Mouse (Mus musculus) liver, embryonic 16.5 days (tissue): Measurements from ENCODE around the gene Prpf40a. TPM values are rescaled to one million over a fixed set of nuclear protein-coding genes. Genes with fewer than 3 reads are reported as not detected.

Experiments used
- ATAC-seq: fragments of 200-750 bp; cut with Nextera tagmentation; 2 replicates; pipeline ENCODE4 v1.8.0; 2017; ENCODE audit warnings: low read depth, mild to moderate bottlenecking, moderate number of reproducible peaks, moderate library complexity
- H3K27ac ChIP-seq: fragments of 300-500 bp; sonication (generic); 2 replicates; pipeline ENCODE4 v1.5.1; 2014; ENCODE audit warnings: mild to moderate bottlenecking, low read length
- H3K27me3 ChIP-seq: fragments of 300-500 bp; sonication (generic); 2 replicates; pipeline ENCODE4 v1.6.1; 2014; ENCODE audit warnings: low read depth, low read length, mixed read lengths; ENCODE audit not compliant: control insufficient read depth, insufficient read depth
- H3K36me3 ChIP-seq: fragments of 300-500 bp; sonication (generic); 2 replicates; pipeline ENCODE4 v1.6.1; 2014; ENCODE audit warnings: mild to moderate bottlenecking; ENCODE audit not compliant: control insufficient read depth, insufficient read depth
- H3K4me1 ChIP-seq: fragments of 300-500 bp; sonication (generic); 2 replicates; pipeline ENCODE4 v1.6.1; 2014; ENCODE audit warnings: low read depth, low read length, mixed read lengths; ENCODE audit not compliant: control insufficient read depth
- H3K4me2 ChIP-seq: fragments of 300-500 bp; sonication (generic); 2 replicates; pipeline ENCODE4 v1.6.1; 2014; ENCODE audit warnings: low read depth, low read length, mixed read lengths
- H3K4me3 ChIP-seq: fragments of 300-500 bp; sonication (generic); 2 replicates; pipeline ENCODE4 v1.5.1; 2014; ENCODE audit warnings: low read depth, mild to moderate bottlenecking, low read length
- H3K9ac ChIP-seq: fragments of 300-500 bp; sonication (generic); 2 replicates; pipeline ENCODE4 v1.6.1; 2014; ENCODE audit warnings: low read depth, low read length
- H3K9me3 ChIP-seq: fragments of 300-500 bp; sonication (generic); replicated peaks from 2 replicates; pipeline ENCODE4 v1.6.1; 2016; ENCODE audit warnings: low read length; ENCODE audit not compliant: control insufficient read depth
- WGBS: fragments of 180-500 bp; shearing (Covaris S2); extraction: QIAGEN DNeasy Blood & Tissue Kit; methylation state at CpG from one replicate; pipeline ENCODE4 v1.1.7; 2014; ENCODE audit not compliant: insufficient replicate concordance; 5-methylcytosine and 5-hydroxymethylcytosine counted together
- polyA plus RNA-seq: library from polyadenylated mRNA; unstranded; fragments of >200 nt; fragmentation: Nextera tagmentation; extraction: Ambion mirVana; gene quantifications from 2 replicates; pipeline ENCODE4 v1.2.1, GENCODE M21; 2015

Gene Prpf40a
- polyA plus RNA-seq, 1 experiment from 2014 or later, result 54.4 TPM

DNA sequence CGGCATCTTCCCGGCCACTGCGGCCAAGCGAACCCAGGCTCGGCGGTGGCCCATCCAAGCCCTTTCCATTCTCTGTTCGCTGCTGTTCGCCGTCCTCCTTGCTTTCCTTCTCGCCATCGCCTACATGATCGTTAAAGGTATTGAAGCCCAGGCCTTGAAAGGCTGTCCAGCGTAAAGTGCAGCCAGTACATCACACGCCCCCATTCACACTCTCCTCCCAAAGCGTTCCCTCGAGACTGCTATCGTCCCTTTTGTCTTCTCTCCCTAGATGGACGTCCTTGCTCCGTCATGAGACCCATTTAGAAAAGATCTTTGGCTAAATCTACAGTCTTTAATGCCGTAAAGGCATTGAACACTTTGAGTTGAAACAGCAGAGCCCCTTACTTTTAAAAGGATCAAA, 1.3 kb upstream of the Prpf40a start:
- Histone ChIP-seq H3K9ac (peak overlapping the region; percentile 89), H3K4me3 (peak overlapping the region; percentile 80), H3K36me3 (peaks cover 14% of the 10 kb centered on the region), H3K27ac (peak overlapping the region; percentile 97), H3K4me1 (peaks cover 8% of the 10 kb centered on the region), H3K27me3 (no peaks in the 10 kb centered on the region), H3K4me2 (peak overlapping the region; percentile 86), H3K9me3 (no peaks in the 10 kb centered on the region)
- WGBS, result under 1% methylated on average over 20 of the region's 20 CpGs
- no peak for ATAC-seq

DNA sequence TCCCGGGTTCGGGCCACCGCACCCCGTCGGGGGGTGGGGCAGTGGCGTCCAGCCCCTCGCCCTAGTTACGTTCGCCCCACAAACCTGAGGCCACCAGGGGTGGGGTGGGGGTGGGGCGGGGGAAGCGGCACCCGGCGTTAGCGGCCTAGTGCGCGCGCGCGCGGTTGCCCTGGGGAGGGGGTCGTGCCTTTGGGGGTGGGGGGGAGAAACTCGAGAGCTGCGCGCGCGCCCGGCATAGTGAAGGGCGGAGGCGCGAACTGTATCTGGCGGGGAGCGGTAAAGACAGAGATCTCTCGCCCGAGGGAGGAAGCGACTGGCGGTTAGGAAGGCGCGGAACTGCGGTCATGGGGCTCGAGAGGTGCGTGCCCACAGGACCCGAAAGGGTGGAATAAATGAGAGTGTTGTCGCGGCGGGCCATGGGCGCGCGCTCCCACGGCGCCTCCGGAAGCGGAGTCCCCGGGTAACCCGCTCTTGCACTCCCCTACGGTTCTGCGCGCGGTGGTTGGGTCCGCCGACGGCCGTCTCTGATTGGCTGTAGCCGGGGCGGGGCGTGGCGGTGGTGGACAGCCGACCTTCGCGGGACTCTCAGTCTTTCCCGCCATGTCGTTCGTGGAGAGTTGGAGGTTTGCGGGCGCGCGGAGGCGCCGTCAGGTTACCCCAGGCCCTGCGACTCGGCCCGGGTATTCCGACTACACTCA, 588 bp upstream of the Prpf40a start, which contains the start of gene Arl6ip6:
Gene Arl6ip6, plus strand, starts transcription at position 204 of the 698 bp plus-strand sequence.
- Histone ChIP-seq H3K4me3 (peak within 1 kb of the TSS; percentile 80), H3K4me1 (peaks cover 8% of the 10 kb centered on the region), H3K9ac (peak within 1 kb of the TSS; percentile 90), H3K27ac (peak within 1 kb of the TSS; percentile 97), H3K27me3 (no peaks in the 10 kb centered on the region), H3K36me3 (peaks cover 14% of the 10 kb centered on the region), H3K9me3 (no peaks in the 10 kb centered on the region), H3K4me2 (peak within 1 kb of the TSS; percentile 86)
- ATAC-seq, result peak; percentile 78
- under 1% methylated on average over 79 of the region's 82 CpGs for WGBS

DNA sequence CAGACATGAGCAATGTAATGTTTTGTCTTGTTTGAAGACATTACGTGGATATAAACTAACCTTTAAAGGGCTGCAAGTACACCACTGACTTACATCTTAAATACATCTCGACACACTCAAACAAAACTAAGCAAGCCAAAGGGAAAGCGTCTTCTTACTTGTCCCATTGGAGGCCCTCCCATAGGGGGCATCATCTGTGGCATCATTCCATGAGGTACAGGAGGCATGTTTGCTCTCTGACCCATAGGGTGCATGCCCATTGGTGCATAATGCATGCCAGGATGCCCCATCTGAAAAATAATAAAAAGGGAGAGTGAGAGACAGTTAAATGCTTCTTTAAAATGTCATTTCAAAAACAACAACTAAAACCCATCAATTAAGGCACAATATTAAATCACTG, 1.3 kb downstream of the Prpf40a start:
- 75% methylated on average over 3 of the region's 3 CpGs for WGBS
- H3K4me3 ChIP-seq, result peak overlapping the region; percentile 53
- 0 out of 2 replicates have a peak overlapping the region, but pooled peaks have one; percentile 31 for H3K9ac ChIP-seq

DNA sequence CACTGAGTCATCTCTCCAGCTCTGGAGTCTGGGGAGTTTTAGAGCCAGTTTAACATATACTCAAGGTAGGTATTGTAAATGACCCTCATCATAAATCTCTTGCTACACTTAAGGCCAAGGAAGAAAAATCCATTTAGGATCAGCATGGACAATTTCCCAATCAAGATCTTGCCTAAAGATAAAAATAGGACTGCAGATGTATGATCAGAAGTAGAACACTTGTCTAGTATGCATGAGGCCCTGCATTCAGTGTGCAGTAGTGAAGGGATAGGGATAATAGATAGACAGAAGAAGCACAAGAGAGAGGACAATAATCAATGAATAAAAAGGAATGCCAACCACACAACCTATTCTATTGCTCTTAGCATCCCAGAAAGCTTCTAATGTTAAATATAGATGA, 11.2 kb downstream of the Prpf40a start:
- no peak overlapping the region for H3K9ac ChIP-seq

More for the DNA sequence above, 1.3 kb downstream of the Prpf40a start:
- no peak for ATAC-seq
- Histone ChIP-seq H3K27ac (no peak overlapping the region), H3K9me3 (no peaks in the 10 kb centered on the region), H3K27me3 (no peaks in the 10 kb centered on the region), H3K4me2 (peak overlapping the region; percentile 75), H3K4me1 (peaks cover 8% of the 10 kb centered on the region), H3K36me3 (peaks cover 2% of the 10 kb centered on the region)

DNA sequence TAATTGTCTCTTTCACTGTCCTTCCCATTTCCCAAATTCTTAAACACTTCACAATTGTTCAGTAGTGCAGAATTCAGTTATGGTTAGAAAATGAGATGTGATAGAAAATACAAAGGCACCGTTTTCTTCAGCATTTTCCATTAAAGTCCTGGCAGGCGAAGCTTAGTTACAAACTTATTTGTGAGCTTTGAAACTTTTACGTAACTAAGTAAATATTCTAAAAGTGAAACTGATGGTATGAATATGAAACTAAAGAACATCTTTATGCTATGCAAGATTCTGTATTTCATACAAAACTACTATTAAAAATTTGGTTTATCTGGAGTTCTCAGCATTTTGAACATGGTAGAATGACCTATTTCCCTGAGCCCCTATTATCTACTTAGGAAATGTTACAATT, 12.1 kb downstream of the Prpf40a start:
- WGBS, result 68% methylated on average over 3 of the region's 3 CpGs
- Histone ChIP-seq H3K9ac (no peak overlapping the region), H3K36me3 (peaks cover 6% of the 10 kb centered on the region), H3K27me3 (no peaks in the 10 kb centered on the region), H3K27ac (no peak overlapping the region), H3K4me2 (no peak overlapping the region), H3K4me3 (no peak overlapping the region), H3K9me3 (no peaks in the 10 kb centered on the region), H3K4me1 (no peaks in the 10 kb centered on the region)
- no peak for ATAC-seq

More for the DNA sequence above, 11.2 kb downstream of the Prpf40a start:
- Histone ChIP-seq H3K4me1 (no peaks in the 10 kb centered on the region), H3K4me3 (no peak overlapping the region), H3K36me3 (peaks cover 6% of the 10 kb centered on the region), H3K27ac (no peak overlapping the region), H3K27me3 (no peaks in the 10 kb centered on the region), H3K9me3 (no peaks in the 10 kb centered on the region), H3K4me2 (no peak overlapping the region)
- no peak for ATAC-seq

DNA sequence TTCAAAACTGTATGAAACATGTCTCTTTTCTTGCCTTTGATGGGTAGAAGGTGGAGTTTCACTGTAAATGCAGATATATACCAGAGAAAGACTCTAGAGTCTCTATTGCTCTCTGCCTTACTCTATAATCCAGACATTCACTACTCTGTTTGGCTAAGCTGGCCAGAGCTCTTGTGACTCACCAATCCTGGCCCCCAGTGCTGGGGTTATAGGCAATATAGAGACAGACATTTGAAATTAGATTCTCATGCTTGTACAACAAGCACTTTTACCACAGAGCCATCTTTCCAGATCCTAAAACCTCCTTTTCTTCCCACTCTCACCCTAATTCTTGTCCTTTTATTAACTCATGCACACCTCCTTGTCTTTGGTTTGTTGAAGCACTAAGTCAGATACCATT, 17.1 kb downstream of the Prpf40a start:
- no peak overlapping the region for H3K4me3 ChIP-seq
- no peak overlapping the region for H3K4me2 ChIP-seq
- no peak overlapping the region for H3K27ac ChIP-seq
- H3K36me3 ChIP-seq, result peaks cover 6% of the 10 kb centered on the region
- no peak overlapping the region for H3K9ac ChIP-seq
- no peaks in the 10 kb centered on the region for H3K4me1 ChIP-seq
- no peaks in the 10 kb centered on the region for H3K27me3 ChIP-seq
- ATAC-seq, result no peak
- no peaks in the 10 kb centered on the region for H3K9me3 ChIP-seq

DNA sequence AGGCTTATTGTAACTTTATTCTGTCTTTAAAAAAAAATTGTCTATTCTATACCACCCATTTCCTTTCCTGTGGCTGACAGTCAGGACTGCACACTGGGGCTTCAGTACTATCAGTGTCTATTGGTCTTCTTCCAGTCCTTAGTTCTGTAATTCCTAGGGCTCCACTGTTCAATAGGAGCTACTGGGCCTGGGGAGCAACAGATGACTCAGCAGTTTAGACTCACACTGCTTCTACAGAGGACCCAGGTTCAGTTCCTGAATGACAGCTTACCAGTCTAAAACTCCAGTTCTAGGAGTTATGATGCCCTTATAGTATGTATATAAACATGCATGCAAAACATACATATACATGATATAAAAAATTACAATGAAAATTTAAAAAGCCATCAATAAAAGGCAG, 44.2 kb downstream of the Prpf40a start:
- Histone ChIP-seq H3K9me3 (no peaks in the 10 kb centered on the region), H3K27ac (no peak overlapping the region), H3K4me3 (no peak overlapping the region), H3K9ac (no peak overlapping the region), H3K36me3 (peaks cover 32% of the 10 kb centered on the region), H3K27me3 (no peaks in the 10 kb centered on the region), H3K4me2 (no peak overlapping the region), H3K4me1 (no peaks in the 10 kb centered on the region)
- ATAC-seq, result no peak

DNA sequence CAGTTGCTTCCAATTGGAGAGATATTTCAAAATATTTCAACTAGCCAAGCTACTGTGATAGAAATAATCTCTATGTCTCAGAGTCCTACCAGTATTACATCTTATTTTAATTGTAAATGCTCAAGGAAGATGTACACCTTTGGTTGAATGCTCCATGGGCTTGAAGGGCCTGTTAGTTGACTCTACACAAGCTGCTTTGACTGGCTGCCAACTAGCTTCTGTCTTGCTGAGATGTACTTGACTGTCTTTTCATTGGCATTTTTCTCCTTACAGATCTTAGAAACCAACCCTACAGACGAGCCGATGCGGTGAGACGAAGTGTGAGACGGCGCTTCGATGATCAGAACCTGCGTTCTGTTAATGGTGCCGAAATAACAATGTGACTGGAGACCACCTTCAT, 59.5 kb downstream of the Prpf40a start:
- no peak overlapping the region for H3K4me2 ChIP-seq
- no peaks in the 10 kb centered on the region for H3K9me3 ChIP-seq
- no peaks in the 10 kb centered on the region for H3K36me3 ChIP-seq
- no peak for ATAC-seq
- no peak overlapping the region for H3K27ac ChIP-seq
- 92% methylated on average over 9 of the region's 9 CpGs for WGBS
- no peaks in the 10 kb centered on the region for H3K4me1 ChIP-seq
- no peak overlapping the region for H3K4me3 ChIP-seq
- no peaks in the 10 kb centered on the region for H3K27me3 ChIP-seq
- no peak overlapping the region for H3K9ac ChIP-seq

DNA sequence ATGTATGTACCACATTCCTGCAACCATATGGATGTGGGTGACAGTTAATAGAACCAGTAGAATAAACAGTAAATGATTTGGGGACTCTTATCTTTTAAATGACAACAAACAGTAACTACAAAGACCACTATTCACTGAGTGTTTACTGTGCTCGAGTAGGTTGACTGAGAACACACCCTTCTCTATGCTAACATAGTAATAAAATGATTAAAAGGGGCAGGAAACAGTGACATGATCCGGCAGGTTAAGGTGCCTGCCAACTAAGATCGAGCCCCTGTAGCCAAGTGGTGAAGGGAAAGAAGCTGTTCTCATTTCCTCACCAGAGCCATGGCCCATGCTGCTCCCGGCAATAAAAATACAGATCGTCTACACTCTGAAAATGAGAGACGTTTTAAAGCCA, 62.0 kb downstream of the Prpf40a start:
- WGBS, result 58% methylated on average over 6 of the region's 6 CpGs
- no peak overlapping the region for H3K4me3 ChIP-seq
- no peak overlapping the region for H3K9ac ChIP-seq
- no peak for ATAC-seq
- no peaks in the 10 kb centered on the region for H3K36me3 ChIP-seq
- H3K9me3 ChIP-seq, result no peaks in the 10 kb centered on the region
- H3K4me1 ChIP-seq, result no peaks in the 10 kb centered on the region
- H3K4me2 ChIP-seq, result no peak overlapping the region
- H3K27me3 ChIP-seq, result no peaks in the 10 kb centered on the region
- H3K27ac ChIP-seq, result no peak overlapping the region
